Mouse (Mus musculus): ENCODE data around the gene Med1.

DNA sequence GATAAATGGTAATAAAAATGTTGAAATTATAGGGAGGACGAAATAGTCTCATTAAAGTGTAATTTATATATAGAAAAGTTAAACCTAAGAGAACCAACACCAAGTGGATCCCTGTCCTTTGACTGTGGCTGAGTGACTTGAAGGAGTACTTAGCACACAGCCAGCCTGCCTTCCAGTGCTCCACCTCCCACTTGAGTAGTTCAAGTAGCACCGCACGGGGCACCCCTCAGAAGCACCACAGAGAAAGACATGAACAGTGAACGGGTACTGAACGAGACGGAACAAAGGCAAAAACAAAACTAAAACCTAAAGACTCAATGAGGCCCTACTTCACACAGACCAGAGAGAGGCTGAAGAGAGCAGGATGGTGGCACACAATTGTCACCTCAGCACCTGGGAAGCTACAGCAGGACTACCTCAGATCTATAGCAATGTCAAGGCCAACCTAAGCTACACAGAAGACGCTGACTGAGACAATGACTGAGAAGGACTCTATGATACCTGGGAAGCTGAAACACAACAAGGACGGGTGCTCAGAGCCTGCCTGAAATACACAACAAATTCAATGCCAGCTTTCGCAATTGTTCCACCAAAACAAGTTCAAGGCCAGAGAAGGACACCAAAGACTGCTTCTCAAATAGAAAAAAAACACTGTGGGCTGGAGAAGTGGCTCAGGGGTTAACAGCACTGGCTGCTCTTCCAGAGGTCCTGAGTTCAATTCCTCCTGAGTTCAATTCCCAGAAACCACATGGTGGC lies 5.3 kb downstream of the Med1 start:
- TF ChIP-seq CTCF (IDR thresholded peaks at IDR 0.05; ENCODE audit: control insufficient read depth, insufficient read depth, insufficient read length) (no peak), USF1 (IDR thresholded peaks at IDR 0.05; ENCODE audit: low read depth) (no peak), CEBPB (IDR thresholded peaks at IDR 0.05; ENCODE audit: low read depth) (no peak), MYOD1 (IDR thresholded peaks at IDR 0.05; ENCODE audit: control insufficient read depth, insufficient read length, low read depth) (no peak), MAX (IDR thresholded peaks at IDR 0.05) (no peak), MYOG (IDR thresholded peaks at IDR 0.05; ENCODE audit: control insufficient read depth, extremely low read depth, insufficient read length) (no peak), FOSL1 (IDR thresholded peaks at IDR 0.05; ENCODE audit: insufficient read depth, low read length, poor library complexity, severe bottlenecking) (no peak)
